Mouse (Mus musculus) forebrain, postnatal 0 days (tissue): ENCODE measurements around the gene Lgi2. TPM values are rescaled to one million over a fixed set of nuclear protein-coding genes. Genes with fewer than 3 reads are reported as not detected.
A peak's percentile ranks its signal among the peaks of the same experiment; 100 is the strongest.

Experiments
- ATAC-seq: fragments of 200-750 bp; cut with Nextera tagmentation; 2 replicates; pipeline ENCODE4 v1.8.0; 2017; ENCODE audit warnings: mild to moderate bottlenecking, moderate library complexity
- DNase-seq: peaks from one replicate; pipeline ENCODE4 v3.0.0-alpha.2; 2015
- H3K27ac ChIP-seq: fragments of 300-500 bp; sonication (generic); 2 replicates; pipeline ENCODE4 v1.5.1; 2014; ENCODE audit warnings: low read depth, mild to moderate bottlenecking, antibody characterized with exemption, low read length, moderate library complexity, mixed read lengths
- H3K27me3 ChIP-seq: fragments of 300-500 bp; sonication (generic); 2 replicates; pipeline ENCODE4 v1.6.1; 2014; ENCODE audit warnings: mild to moderate bottlenecking, low read length, mixed read lengths; ENCODE audit not compliant: insufficient read depth
- H3K36me3 ChIP-seq: fragments of 300-500 bp; sonication (generic); 2 replicates; pipeline ENCODE4 v1.6.1; 2014; ENCODE audit warnings: mild to moderate bottlenecking, moderate library complexity; ENCODE audit not compliant: insufficient read depth
- H3K4me1 ChIP-seq: fragments of 300-500 bp; sonication (generic); 2 replicates; pipeline ENCODE4 v1.6.1; 2014; ENCODE audit warnings: antibody characterized with exemption; ENCODE audit not compliant: insufficient read depth
- H3K4me2 ChIP-seq: fragments of 300-500 bp; sonication (generic); 2 replicates; pipeline ENCODE4 v1.6.1; 2014; ENCODE audit warnings: low read depth, mild to moderate bottlenecking, moderate library complexity
- H3K4me3 ChIP-seq: fragments of 300-500 bp; sonication (generic); 2 replicates; pipeline ENCODE4 v1.5.1; 2014; ENCODE audit warnings: low read depth, low read length, mixed read lengths
- H3K9ac ChIP-seq: fragments of 300-500 bp; sonication (generic); 2 replicates; pipeline ENCODE4 v1.6.1; 2014; ENCODE audit warnings: mild to moderate bottlenecking
- H3K9me3 ChIP-seq: fragments of 300-500 bp; sonication (generic); 2 replicates; pipeline ENCODE4 v1.6.1; 2016; ENCODE audit warnings: low read length
- CTCF ChIP-seq: sonication (generic); IDR thresholded peaks from 2 replicates; pipeline ENCODE4 v1.5.1; 2016; ENCODE audit warnings: antibody characterized with exemption, control low read depth, low read depth
- WGBS: fragments of 180-500 bp; shearing (Covaris S2); extraction: QIAGEN DNeasy Blood & Tissue Kit; methylation state at CpG from one replicate; pipeline ENCODE4 v1.1.7; 2014; 5-methylcytosine and 5-hydroxymethylcytosine counted together
- polyA plus RNA-seq: library from polyadenylated mRNA; unstranded; fragments of >200 nt; fragmentation: Nextera tagmentation; extraction: Ambion mirVana; gene quantifications from 2 replicates; pipeline ENCODE4 v1.2.1, GENCODE M21; 2015
- total RNA-seq: library from RNA; depleted of rRNA; stranded (reverse); fragments of >200 nt; gene quantifications from 2 replicates; pipeline ENCODE4 v1.2.3, GENCODE M21; 2014

Lgi2 gene
- total and polyA plus RNA-seq, 2 experiments from 2014 or later, result 6.1 to 15.1 TPM

- no peaks in the 10 kb centered on the region for H3K27me3 ChIP-seq
- DNase-seq (no peak), ATAC-seq (no peak)
- no peak overlapping the region for H3K4me2 ChIP-seq
- no peaks in the 10 kb centered on the region for H3K36me3 ChIP-seq
- no peak overlapping the region for H3K4me3 ChIP-seq
- H3K27ac ChIP-seq, result no peak overlapping the region
- TF ChIP-seq CTCF, result no peak
- no peaks in the 10 kb centered on the region for H3K9me3 ChIP-seq
- WGBS, result 71% methylated on average over 3 of the region's 3 CpGs
- H3K4me1 ChIP-seq, result no peaks in the 10 kb centered on the region
- no peak overlapping the region for H3K9ac ChIP-seq
Measured at GRCm38 (mm10) chr5:52540186-52540585, 26.1 kb downstream of the Lgi2 start.

DNA sequence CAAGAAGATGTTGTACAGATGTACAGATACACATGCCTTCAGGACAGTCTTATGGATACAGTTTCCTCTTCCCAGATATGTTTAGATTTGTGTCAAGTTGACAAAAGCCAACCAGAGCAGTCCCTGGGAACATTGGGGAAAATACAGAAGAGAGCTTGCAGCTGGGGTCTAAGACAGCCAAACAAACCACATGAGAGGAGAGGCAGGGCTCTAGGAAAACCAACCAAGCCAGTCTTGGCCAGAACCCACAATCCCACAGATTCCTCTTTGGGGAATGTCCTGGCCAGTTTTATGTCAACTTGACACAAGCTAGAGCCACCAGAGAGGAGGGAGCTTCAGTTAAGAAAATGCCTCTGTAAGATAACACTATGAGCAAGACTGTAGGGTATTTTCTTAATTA is 26.8 kb downstream of the Lgi2 start:
- H3K9ac ChIP-seq, result no peak overlapping the region
- no peak for TF ChIP-seq CTCF
- no peaks in the 10 kb centered on the region for H3K27me3 ChIP-seq
- H3K4me2 ChIP-seq, result no peak overlapping the region
- H3K36me3 ChIP-seq, result no peaks in the 10 kb centered on the region
- DNase-seq, result no peak
- H3K4me3 ChIP-seq, result no peak overlapping the region
- H3K9me3 ChIP-seq, result no peaks in the 10 kb centered on the region
- no peak overlapping the region for H3K27ac ChIP-seq
- no peaks in the 10 kb centered on the region for H3K4me1 ChIP-seq
- ATAC-seq, result no peak

- no peak for DNase-seq
- Histone ChIP-seq H3K36me3 (no peaks in the 10 kb centered on the region), H3K27me3 (no peaks in the 10 kb centered on the region), H3K27ac (no peak overlapping the region), H3K9ac (no peak overlapping the region), H3K4me1 (no peaks in the 10 kb centered on the region), H3K4me2 (no peak overlapping the region), H3K9me3 (no peaks in the 10 kb centered on the region), H3K4me3 (no peak overlapping the region)
- ATAC-seq, result no peak
- no peak for TF ChIP-seq CTCF
- WGBS, result 88% methylated on average over 7 of the region's 7 CpGs
Measured at GRCm38 (mm10) chr5:52537024-52537423, 29.2 kb downstream of the Lgi2 start.

- no peak overlapping the region for H3K4me3 ChIP-seq
- H3K36me3 ChIP-seq, result no peaks in the 10 kb centered on the region
- no peak overlapping the region for H3K4me2 ChIP-seq
- no peaks in the 10 kb centered on the region for H3K27me3 ChIP-seq
- H3K27ac ChIP-seq, result no peak overlapping the region
- no peak for TF ChIP-seq CTCF
- DNase-seq (no peak), ATAC-seq (peak; percentile 52; the same call in 1 of the 2 replicates)
- 68% methylated on average over 14 of the region's 14 CpGs for WGBS
- no peak overlapping the region for H3K9ac ChIP-seq
- no peaks in the 10 kb centered on the region for H3K9me3 ChIP-seq
- no peaks in the 10 kb centered on the region for H3K4me1 ChIP-seq
Measured at GRCm38 (mm10) chr5:52534798-52535590, 31.3 kb downstream of the Lgi2 start.

- H3K4me1 ChIP-seq, result no peaks in the 10 kb centered on the region
- H3K4me3 ChIP-seq, result no peak overlapping the region
- no peak overlapping the region for H3K27ac ChIP-seq
- no peak overlapping the region for H3K4me2 ChIP-seq
- H3K9ac ChIP-seq, result no peak overlapping the region
- H3K36me3 ChIP-seq, result no peaks in the 10 kb centered on the region
- TF ChIP-seq CTCF, result no peak
- H3K27me3 ChIP-seq, result no peaks in the 10 kb centered on the region
- WGBS, result 77% methylated on average over 9 of the region's 9 CpGs
- DNase-seq (no peak), ATAC-seq (peak; percentile 53)
- H3K9me3 ChIP-seq, result no peaks in the 10 kb centered on the region
Measured at GRCm38 (mm10) chr5:52533705-52534104, 32.6 kb downstream of the Lgi2 start.

DNA sequence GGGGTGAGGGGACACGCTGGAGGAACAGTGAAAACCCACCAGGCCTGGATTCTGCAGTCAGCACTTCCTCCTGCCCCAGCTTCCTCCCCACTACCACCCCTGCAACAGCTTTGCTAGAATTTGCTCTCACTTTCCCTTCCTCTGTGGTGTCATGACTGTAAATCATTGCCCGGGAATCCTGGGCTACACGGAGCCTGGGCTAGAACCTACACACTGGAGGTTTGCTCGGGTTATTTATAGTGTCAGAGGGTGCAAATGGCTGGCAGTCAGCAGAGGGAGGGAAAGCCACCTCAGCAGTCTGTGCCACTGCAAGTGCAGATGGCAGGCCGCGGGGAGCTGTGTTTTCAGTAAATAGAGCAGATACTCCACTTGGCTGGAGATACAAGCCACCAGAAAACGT is 37.7 kb downstream of the Lgi2 start:
- no peak overlapping the region for H3K4me2 ChIP-seq
- no peak overlapping the region for H3K27ac ChIP-seq
- DNase-seq, result no peak
- WGBS, result 55% methylated on average over 7 of the region's 7 CpGs
- H3K4me3 ChIP-seq, result no peak overlapping the region
- TF ChIP-seq CTCF, result no peak
- no peaks in the 10 kb centered on the region for H3K4me1 ChIP-seq
- ATAC-seq, result 0 out of 2 replicates have a peak, but pooled peaks have one; percentile 32
- H3K36me3 ChIP-seq, result no peaks in the 10 kb centered on the region
- H3K9ac ChIP-seq, result no peak overlapping the region
- H3K27me3 ChIP-seq, result no peaks in the 10 kb centered on the region
- no peaks in the 10 kb centered on the region for H3K9me3 ChIP-seq

DNA sequence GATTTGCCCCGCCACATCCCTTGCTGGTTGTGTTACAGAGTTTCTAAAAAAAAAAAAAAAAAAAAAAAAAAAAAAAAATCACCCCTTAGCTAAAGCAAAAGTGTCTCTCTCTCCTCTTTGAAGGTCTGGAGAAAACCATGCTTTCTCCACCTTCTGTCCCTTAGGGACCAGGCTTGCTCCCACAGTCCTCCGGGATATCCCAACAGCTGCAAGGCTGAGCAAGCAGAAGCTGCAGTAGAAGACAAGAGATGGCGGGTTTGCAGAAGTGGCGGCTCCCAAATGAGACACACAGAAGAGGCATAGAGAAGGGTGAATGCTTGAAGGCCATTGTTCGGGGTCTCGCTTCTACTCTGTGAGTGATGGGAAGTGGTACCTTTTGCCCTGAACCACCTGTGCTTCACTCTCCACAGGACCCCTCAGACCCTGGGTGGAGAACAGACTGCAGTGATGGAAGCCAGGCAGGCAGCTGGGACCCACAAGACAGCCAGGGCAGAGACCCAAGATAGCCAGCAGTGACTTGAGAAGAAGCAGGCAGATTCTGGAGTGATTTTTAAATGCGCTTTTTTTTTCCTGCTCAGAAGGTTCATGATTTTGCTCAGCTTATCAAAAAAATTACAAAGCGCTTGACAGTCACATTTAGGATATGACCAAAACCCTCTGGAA is 39.8 kb downstream of the Lgi2 start:
- DNase-seq, result no peak
- no peak for ATAC-seq
- H3K9ac ChIP-seq, result no peak overlapping the region
- no peak overlapping the region for H3K4me2 ChIP-seq
- WGBS, result 92% methylated on average over 8 of the region's 8 CpGs
- H3K4me1 ChIP-seq, result no peaks in the 10 kb centered on the region
- TF ChIP-seq CTCF, result no peak
- no peaks in the 10 kb centered on the region for H3K27me3 ChIP-seq
- no peaks in the 10 kb centered on the region for H3K36me3 ChIP-seq
- H3K27ac ChIP-seq, result no peak overlapping the region
- H3K4me3 ChIP-seq, result no peak overlapping the region
- no peaks in the 10 kb centered on the region for H3K9me3 ChIP-seq
